Mouse (Mus musculus): ENCODE results near the gene Hip1. TPM values are rescaled to one million over a fixed set of nuclear protein-coding genes. Genes with fewer than 3 reads are reported as not detected.
"Not testable (repeated sequence)": the region's sequence is repeated elsewhere in the genome, so short reads cannot be mapped to it uniquely, and the experiment has no call there.

The Hip1 gene
- total and polyA plus RNA-seq, 2 experiments from 2014 or later: 26.9 to 110 TPM

GRCm38 (mm10) chr5:135456515-135456914, 88.4 kb downstream of the Hip1 start:
- Histone ChIP-seq H3K27me3 (ENCODE audit: insufficient read depth, low read length) (no peaks in the 10 kb centered on the region), H3K9me3 (ENCODE audit: low read length) (no peaks in the 10 kb centered on the region), H3K4me2 (ENCODE audit: low read depth, low read length) (no peak overlapping the region), H3K4me1 (ENCODE audit: insufficient read depth, low read length) (0 out of 2 replicates have a peak, but pooled peaks cover 3% of the 10 kb centered on the region), H3K4me3 (ENCODE audit: low read length) (no peak overlapping the region), H3K9ac (replicated peaks; ENCODE audit: low read length) (no peak overlapping the region), H3K36me3 (ENCODE audit: insufficient read depth, low read length) (peaks cover 19% of the 10 kb centered on the region), H3K27ac (no peak overlapping the region)
- TF ChIP-seq CTCF (IDR thresholded peaks at IDR 0.05; ENCODE audit: low read depth): no peak
- DNase-seq (ENCODE audit: low spot score): no peak
- no peak for ATAC-seq
- WGBS: 95% methylated on average over 9 of the region's 9 CpGs

- H3K4me1 ChIP-seq (ENCODE audit: insufficient read depth, low read length): no peaks in the 10 kb centered on the region
- 100% methylated on average over 2 of the region's 2 CpGs for WGBS
- H3K9me3 ChIP-seq (ENCODE audit: low read length): no peaks in the 10 kb centered on the region
- H3K27me3 ChIP-seq (ENCODE audit: insufficient read depth, low read length): no peaks in the 10 kb centered on the region
- ATAC-seq (no peak), DNase-seq (ENCODE audit: low spot score) (no peak)
- no peak overlapping the region for H3K9ac ChIP-seq (replicated peaks; ENCODE audit: low read length)
- no peak overlapping the region for H3K4me3 ChIP-seq (ENCODE audit: low read length)
- no peak overlapping the region for H3K4me2 ChIP-seq (ENCODE audit: low read depth, low read length)
- no peak overlapping the region for H3K27ac ChIP-seq
- peak; percentile 37 for TF ChIP-seq CTCF (IDR thresholded peaks at IDR 0.05; ENCODE audit: low read depth)
- peaks cover 34% of the 10 kb centered on the region for H3K36me3 ChIP-seq (ENCODE audit: insufficient read depth, low read length)
These were observed 90.7 kb downstream of the Hip1 start for GRCm38 (mm10) chr5:135454256-135454655.

- H3K4me1 ChIP-seq (ENCODE audit: insufficient read depth, low read length); H3K27ac ChIP-seq; H3K27me3 ChIP-seq (ENCODE audit: insufficient read depth, low read length); H3K9me3 ChIP-seq (ENCODE audit: low read length); DNase-seq (ENCODE audit: low spot score); H3K4me2 ChIP-seq (ENCODE audit: low read depth, low read length); H3K9ac ChIP-seq (replicated peaks; ENCODE audit: low read length); ATAC-seq; H3K4me3 ChIP-seq (ENCODE audit: low read length): not testable (repeated sequence)
- H3K36me3 ChIP-seq (ENCODE audit: insufficient read depth, low read length): peaks cover 35% of the 10 kb centered on the region
- WGBS: 93% methylated on average over 5 of the region's 5 CpGs
These were observed 93.4 kb downstream of the Hip1 start for GRCm38 (mm10) chr5:135451559-135451958.

GRCm38 (mm10) chr5:135451100-135451499, 93.8 kb downstream of the Hip1 start:
- Histone ChIP-seq H3K4me2 (ENCODE audit: low read depth, low read length) (no peak overlapping the region), H3K9ac (replicated peaks; ENCODE audit: low read length) (no peak overlapping the region), H3K9me3 (ENCODE audit: low read length) (no peaks in the 10 kb centered on the region), H3K4me1 (ENCODE audit: insufficient read depth, low read length) (no peaks in the 10 kb centered on the region), H3K4me3 (ENCODE audit: low read length) (no peak overlapping the region), H3K27me3 (ENCODE audit: insufficient read depth, low read length) (no peaks in the 10 kb centered on the region), H3K36me3 (ENCODE audit: insufficient read depth, low read length) (peaks cover 34% of the 10 kb centered on the region), H3K27ac (no peak overlapping the region)
- no peak for TF ChIP-seq CTCF (IDR thresholded peaks at IDR 0.05; ENCODE audit: low read depth)
- DNase-seq (ENCODE audit: low spot score): peak; percentile 16
- ATAC-seq: no peak
- 62% methylated on average over 8 of the region's 8 CpGs for WGBS

- WGBS: 97% methylated on average over 8 of the region's 8 CpGs
- Histone ChIP-seq H3K27me3 (ENCODE audit: insufficient read depth, low read length) (no peaks in the 10 kb centered on the region), H3K36me3 (ENCODE audit: insufficient read depth, low read length) (peaks cover 40% of the 10 kb centered on the region), H3K9ac (replicated peaks; ENCODE audit: low read length) (no peak overlapping the region), H3K4me2 (ENCODE audit: low read depth, low read length) (no peak overlapping the region), H3K4me3 (ENCODE audit: low read length) (no peak overlapping the region), H3K4me1 (ENCODE audit: insufficient read depth, low read length) (no peaks in the 10 kb centered on the region), H3K27ac (no peak overlapping the region), H3K9me3 (ENCODE audit: low read length) (no peaks in the 10 kb centered on the region)
- TF ChIP-seq CTCF (IDR thresholded peaks at IDR 0.05; ENCODE audit: low read depth): no peak
- DNase-seq (ENCODE audit: low spot score) (no peak), ATAC-seq (no peak)
These were observed 99.2 kb downstream of the Hip1 start for GRCm38 (mm10) chr5:135445755-135446154.

- ATAC-seq: no peak
- Histone ChIP-seq H3K36me3 (ENCODE audit: insufficient read depth, low read length) (peaks cover 36% of the 10 kb centered on the region; the same call in 1 of the 2 replicates), H3K4me3 (ENCODE audit: low read length) (no peak overlapping the region), H3K4me1 (ENCODE audit: insufficient read depth, low read length) (no peaks in the 10 kb centered on the region), H3K9ac (replicated peaks; ENCODE audit: low read length) (no peak overlapping the region), H3K4me2 (ENCODE audit: low read depth, low read length) (no peak overlapping the region), H3K27me3 (ENCODE audit: insufficient read depth, low read length) (no peaks in the 10 kb centered on the region), H3K27ac (no peak overlapping the region), H3K9me3 (ENCODE audit: low read length) (no peaks in the 10 kb centered on the region)
- DNase-seq (ENCODE audit: low spot score): peak; percentile 7
- no peak for TF ChIP-seq CTCF (IDR thresholded peaks at IDR 0.05; ENCODE audit: low read depth)
- 68% methylated on average over 7 of the region's 7 CpGs for WGBS
These were observed 102.5 kb downstream of the Hip1 start for GRCm38 (mm10) chr5:135442430-135442829.

- Histone ChIP-seq H3K9me3 (ENCODE audit: low read length) (no peaks in the 10 kb centered on the region), H3K36me3 (ENCODE audit: insufficient read depth, low read length) (peaks cover 54% of the 10 kb centered on the region), H3K27ac (no peak overlapping the region), H3K27me3 (ENCODE audit: insufficient read depth, low read length) (no peaks in the 10 kb centered on the region), H3K4me1 (ENCODE audit: insufficient read depth, low read length) (no peaks in the 10 kb centered on the region), H3K4me2 (ENCODE audit: low read depth, low read length) (no peak overlapping the region), H3K9ac (replicated peaks; ENCODE audit: low read length) (no peak overlapping the region), H3K4me3 (ENCODE audit: low read length) (no peak overlapping the region)
- ATAC-seq (no peak), DNase-seq (ENCODE audit: low spot score) (no peak)
- 98% methylated on average over 10 of the region's 10 CpGs for WGBS
- TF ChIP-seq CTCF (IDR thresholded peaks at IDR 0.05; ENCODE audit: low read depth): no peak
These were observed 109.9 kb downstream of the Hip1 start for GRCm38 (mm10) chr5:135435039-135435438.

All from hindbrain, postnatal 0 days (tissue).